Mouse (Mus musculus): ENCODE measurements around the gene Cox19.

DNA sequence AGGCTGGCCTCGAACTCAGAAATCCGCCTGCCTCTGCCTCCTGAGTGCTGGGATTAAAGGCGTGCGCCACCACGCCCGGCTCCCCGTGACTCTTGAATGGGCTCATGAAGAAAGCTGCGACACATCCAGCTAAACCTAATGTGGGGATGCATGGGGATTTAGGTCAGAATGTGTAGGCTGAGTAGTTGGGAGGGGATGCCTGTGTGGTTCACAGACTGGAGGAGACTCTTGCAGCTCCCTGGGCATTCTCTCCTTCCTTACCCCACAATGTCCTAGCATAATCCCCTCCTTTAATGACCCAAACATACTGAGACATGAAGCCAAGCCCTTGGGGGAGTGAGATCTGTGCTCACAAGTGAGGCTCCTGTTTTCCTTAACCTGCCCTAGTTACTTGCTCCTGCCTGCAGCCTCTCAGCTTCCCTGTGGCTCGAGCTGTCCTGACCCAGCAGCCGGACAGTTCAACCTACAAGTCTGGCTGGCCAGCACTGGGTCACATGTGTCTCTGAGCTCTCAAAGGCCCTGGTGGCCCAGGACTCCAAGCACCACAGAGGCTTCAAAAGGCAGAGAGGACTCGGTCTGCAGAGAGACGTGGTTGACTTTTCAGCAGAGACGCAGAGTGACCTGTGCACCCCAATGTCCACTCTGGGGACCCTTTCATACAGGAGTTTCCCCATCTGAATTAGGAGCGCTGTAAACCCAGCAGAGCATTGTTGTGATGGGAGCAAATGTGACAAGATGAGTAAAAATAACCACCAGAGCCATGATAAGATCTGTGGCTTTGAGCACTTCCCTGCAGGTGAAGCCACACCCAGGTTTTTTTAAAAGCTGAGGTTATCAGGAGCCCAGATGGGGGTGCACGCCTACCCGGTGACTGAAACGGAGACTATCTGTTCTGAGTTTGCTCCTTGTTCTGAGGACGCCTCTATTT lies 30.6 kb upstream of the Cox19 start:
- TF ChIP-seq POLR2A (IDR thresholded peaks at IDR 0.05; ENCODE audit: insufficient read depth, low read length), result no peak
- no peak for TF ChIP-seq EP300 (IDR thresholded peaks at IDR 0.05; ENCODE audit: insufficient read depth, low read depth, low read length)
